Mouse (Mus musculus) spleen, adult 2 months (tissue): ENCODE data around the gene Socs1.

Experiments used
- CTCF ChIP-seq: fragments of 200-500 bp; IDR thresholded peaks from 2 replicates; pipeline ENCODE4 v1.5.1; 2011; ENCODE audit warnings: mild to moderate bottlenecking, inconsistent platforms; ENCODE audit not compliant: insufficient read depth, insufficient read length, insufficient replicate concordance; ENCODE audit errors: extremely low read depth
- POLR2A ChIP-seq: fragments of 200-500 bp; IDR thresholded peaks from 2 replicates; pipeline ENCODE4 v1.6.1; 2011; ENCODE audit warnings: low read depth, low read length, inconsistent platforms

DNA sequence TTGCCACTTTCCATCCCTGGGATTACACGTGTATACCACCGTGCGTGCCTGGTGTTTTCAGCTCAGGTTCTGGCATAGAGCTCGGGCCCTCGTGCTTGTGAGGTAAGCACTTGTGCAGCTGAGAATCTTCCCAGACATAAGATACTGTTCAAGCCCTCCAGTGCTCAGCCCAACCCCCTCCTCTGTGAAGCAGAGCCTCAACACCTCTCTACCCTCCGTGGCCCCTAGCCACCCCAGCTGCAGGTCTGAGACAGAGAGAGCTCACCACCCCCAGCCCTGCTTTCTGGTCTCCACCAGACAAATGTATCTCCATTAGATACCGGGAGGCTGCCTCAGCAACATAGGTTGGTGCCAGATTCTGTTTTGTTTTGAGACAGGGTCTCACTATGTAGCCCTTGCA is 36.1 kb downstream of the Socs1 start:
- TF ChIP-seq POLR2A (no peak), CTCF (no peak)
